Mouse (Mus musculus): ENCODE results near the gene Actn4.

- no peak for TF ChIP-seq CTCF (IDR thresholded peaks at IDR 0.05; ENCODE audit: insufficient read depth, low read length)
- TF ChIP-seq POLR2A (IDR thresholded peaks at IDR 0.05; ENCODE audit: borderline replicate concordance, extremely low read depth, low read depth, low read length), result no peak
These were observed 37.3 kb downstream of the Actn4 start for GRCm38 (mm10) chr7:28924802-28925201.
